Mouse (Mus musculus) liver, postnatal 0 days (tissue): ENCODE results near the gene Vamp1. TPM values are rescaled to one million over a fixed set of nuclear protein-coding genes. Genes with fewer than 3 reads are reported as not detected.
"Not testable (repeated sequence)": the region's sequence is repeated elsewhere in the genome, so short reads cannot be mapped to it uniquely, and the experiment has no call there.

ENCODE experiments used
- ATAC-seq: fragments of 200-750 bp; cut with Nextera tagmentation; 2 replicates; pipeline ENCODE4 v1.8.0; 2017; ENCODE audit warnings: mild to moderate bottlenecking, moderate library complexity
- DNase-seq: peaks from one replicate; pipeline ENCODE4 v3.0.0-alpha.2; 2016
- H3K27ac ChIP-seq: fragments of 300-500 bp; sonication (generic); 2 replicates; pipeline ENCODE4 v1.5.1; 2014; ENCODE audit warnings: antibody characterized with exemption, moderate library complexity, mild to moderate bottlenecking, low read depth
- H3K27me3 ChIP-seq: fragments of 300-500 bp; sonication (generic); 2 replicates; pipeline ENCODE4 v1.6.1; 2014; ENCODE audit warnings: low read length, control low read depth, mixed read lengths; ENCODE audit not compliant: insufficient read depth
- H3K36me3 ChIP-seq: fragments of 300-500 bp; sonication (generic); replicated peaks from 2 replicates; pipeline ENCODE4 v1.6.1; 2014; ENCODE audit warnings: mild to moderate bottlenecking, control low read depth, low read length, moderate library complexity, mixed read lengths; ENCODE audit not compliant: insufficient read depth
- H3K4me1 ChIP-seq: fragments of 300-500 bp; sonication (generic); 2 replicates; pipeline ENCODE4 v1.6.1; 2014; ENCODE audit warnings: antibody characterized with exemption, mild to moderate bottlenecking, control low read depth; ENCODE audit not compliant: insufficient read depth
- H3K4me2 ChIP-seq: fragments of 300-500 bp; sonication (generic); 2 replicates; pipeline ENCODE4 v1.6.1; 2014; ENCODE audit warnings: low read depth, mild to moderate bottlenecking, low read length, moderate library complexity, mixed read lengths
- H3K4me3 ChIP-seq: fragments of 300-500 bp; sonication (generic); 2 replicates; pipeline ENCODE4 v1.5.1; 2014; ENCODE audit warnings: low read depth, low read length
- H3K9ac ChIP-seq: fragments of 300-500 bp; sonication (generic); replicated peaks from 2 replicates; pipeline ENCODE4 v1.6.1; 2014; ENCODE audit warnings: mild to moderate bottlenecking, moderate library complexity
- H3K9me3 ChIP-seq: fragments of 300-500 bp; sonication (generic); 2 replicates; pipeline ENCODE4 v1.6.1; 2016; ENCODE audit warnings: mild to moderate bottlenecking, control low read depth, low read length, mixed read lengths
- CTCF ChIP-seq: sonication (generic); IDR thresholded peaks from 2 replicates; pipeline ENCODE4 v1.5.1; 2016; ENCODE audit warnings: antibody characterized with exemption, low read depth
- EP300 ChIP-seq: IDR thresholded peaks from 2 replicates; pipeline ENCODE4 v1.6.1; 2016; ENCODE audit warnings: antibody characterized with exemption, low read depth, mild to moderate bottlenecking
- WGBS: fragments of 180-500 bp; shearing (Covaris S2); extraction: QIAGEN DNeasy Blood & Tissue Kit; methylation state at CpG from one replicate; pipeline ENCODE4 v1.1.7; 2014; ENCODE audit not compliant: insufficient replicate concordance; 5-methylcytosine and 5-hydroxymethylcytosine counted together
- polyA plus RNA-seq: library from polyadenylated mRNA; unstranded; fragments of >200 nt; fragmentation: Nextera tagmentation; extraction: Ambion mirVana; gene quantifications from 2 replicates; pipeline ENCODE4 v1.2.1, GENCODE M21; 2015

Gene Vamp1
- polyA plus RNA-seq, 1 experiment from 2014 or later: 1.4 TPM

- DNase-seq (peak; percentile 91), ATAC-seq (peak; percentile 95)
- no peaks in the 10 kb centered on the region for H3K9me3 ChIP-seq
- peak; percentile 45; the same call in 1 of the 2 replicates for TF ChIP-seq EP300
- TF ChIP-seq CTCF: peak; percentile 96
- peak overlapping the region; percentile 36; the same call in 1 of the 2 replicates for H3K9ac ChIP-seq
- H3K4me3 ChIP-seq: no peak overlapping the region
- peak overlapping the region; percentile 66 for H3K4me2 ChIP-seq
- no peaks in the 10 kb centered on the region for H3K36me3 ChIP-seq
- H3K4me1 ChIP-seq: peaks cover 6% of the 10 kb centered on the region
- peak overlapping the region; percentile 81 for H3K27ac ChIP-seq
- H3K27me3 ChIP-seq: no peaks in the 10 kb centered on the region
- 13% methylated on average over 17 of the region's 17 CpGs for WGBS
Observed at GRCm38 (mm10) chr6:125271455-125272227, 56.3 kb downstream of the Vamp1 start.

- no peak for DNase-seq
- Histone ChIP-seq H3K36me3 (no peaks in the 10 kb centered on the region), H3K4me2 (peak overlapping the region; percentile 66), H3K27me3 (no peaks in the 10 kb centered on the region), H3K4me3 (no peak overlapping the region), H3K9ac (0 out of 2 replicates have a peak overlapping the region, but pooled peaks have one; percentile 36), H3K9me3 (no peaks in the 10 kb centered on the region), H3K4me1 (peaks cover 6% of the 10 kb centered on the region), H3K27ac (peak overlapping the region; percentile 50)
- WGBS: 61% methylated on average over 10 of the region's 10 CpGs
- TF ChIP-seq EP300: no peak
- no peak for TF ChIP-seq CTCF
- ATAC-seq: no peak; the same call in 1 of the 2 replicates
Observed at GRCm38 (mm10) chr6:125272228-125272785, 57.0 kb downstream of the Vamp1 start.

GRCm38 (mm10) chr6:125274841-125275563, 59.7 kb downstream of the Vamp1 start:
- ATAC-seq: no peak
- H3K27ac ChIP-seq: no peak overlapping the region
- H3K4me2 ChIP-seq: no peak overlapping the region
- H3K27me3 ChIP-seq: no peaks in the 10 kb centered on the region
- H3K4me1 ChIP-seq: peaks cover 6% of the 10 kb centered on the region
- WGBS: 58% methylated on average over 15 of the region's 15 CpGs
- H3K9ac ChIP-seq: no peak overlapping the region
- peak; percentile 44 for DNase-seq
- H3K9me3 ChIP-seq: no peaks in the 10 kb centered on the region
- TF ChIP-seq EP300 (no peak), CTCF (peak; percentile 73)
- H3K4me3 ChIP-seq: no peak overlapping the region
- no peaks in the 10 kb centered on the region for H3K36me3 ChIP-seq

- Histone ChIP-seq H3K4me3 (no peak overlapping the region), H3K4me1 (no peaks in the 10 kb centered on the region), H3K4me2 (no peak overlapping the region), H3K36me3 (no peaks in the 10 kb centered on the region), H3K9ac (no peak overlapping the region), H3K27me3 (no peaks in the 10 kb centered on the region), H3K9me3 (no peaks in the 10 kb centered on the region), H3K27ac (no peak overlapping the region)
- TF ChIP-seq CTCF (no peak), EP300 (no peak)
- no peak for ATAC-seq
- no peak for DNase-seq
- WGBS: 48% methylated on average over 8 of the region's 8 CpGs
Observed at GRCm38 (mm10) chr6:125279729-125280128, 64.4 kb downstream of the Vamp1 start.

- H3K9me3 ChIP-seq, ATAC-seq, H3K4me2 ChIP-seq, H3K9ac ChIP-seq, H3K4me3 ChIP-seq, H3K4me1 ChIP-seq, H3K27ac ChIP-seq, H3K27me3 ChIP-seq, DNase-seq, H3K36me3 ChIP-seq: not testable (repeated sequence)
- 85% methylated on average over 13 of the region's 13 CpGs for WGBS
Observed at GRCm38 (mm10) chr6:125282721-125283120, 67.4 kb downstream of the Vamp1 start.

- no peak overlapping the region for H3K4me3 ChIP-seq
- H3K36me3 ChIP-seq: no peaks in the 10 kb centered on the region
- no peak for TF ChIP-seq EP300
- peak; percentile 11; the same call in 1 of the 2 replicates for TF ChIP-seq CTCF
- H3K9ac ChIP-seq: no peak overlapping the region
- no peaks in the 10 kb centered on the region for H3K9me3 ChIP-seq
- H3K4me2 ChIP-seq: no peak overlapping the region
- 62% methylated on average over 8 of the region's 8 CpGs for WGBS
- DNase-seq (no peak), ATAC-seq (no peak)
- H3K27me3 ChIP-seq: no peaks in the 10 kb centered on the region
- no peaks in the 10 kb centered on the region for H3K4me1 ChIP-seq
- H3K27ac ChIP-seq: no peak overlapping the region
Observed at GRCm38 (mm10) chr6:125284250-125284649, 68.9 kb downstream of the Vamp1 start.
